Mouse (Mus musculus): ENCODE results near the gene Birc6. TPM values are rescaled to one million over a fixed set of nuclear protein-coding genes. Genes with fewer than 3 reads are reported as not detected.

The Birc6 gene
- 100 to 1,000 TPM; 165 to 186 TPM for total RNA-seq (2023)

DNA sequence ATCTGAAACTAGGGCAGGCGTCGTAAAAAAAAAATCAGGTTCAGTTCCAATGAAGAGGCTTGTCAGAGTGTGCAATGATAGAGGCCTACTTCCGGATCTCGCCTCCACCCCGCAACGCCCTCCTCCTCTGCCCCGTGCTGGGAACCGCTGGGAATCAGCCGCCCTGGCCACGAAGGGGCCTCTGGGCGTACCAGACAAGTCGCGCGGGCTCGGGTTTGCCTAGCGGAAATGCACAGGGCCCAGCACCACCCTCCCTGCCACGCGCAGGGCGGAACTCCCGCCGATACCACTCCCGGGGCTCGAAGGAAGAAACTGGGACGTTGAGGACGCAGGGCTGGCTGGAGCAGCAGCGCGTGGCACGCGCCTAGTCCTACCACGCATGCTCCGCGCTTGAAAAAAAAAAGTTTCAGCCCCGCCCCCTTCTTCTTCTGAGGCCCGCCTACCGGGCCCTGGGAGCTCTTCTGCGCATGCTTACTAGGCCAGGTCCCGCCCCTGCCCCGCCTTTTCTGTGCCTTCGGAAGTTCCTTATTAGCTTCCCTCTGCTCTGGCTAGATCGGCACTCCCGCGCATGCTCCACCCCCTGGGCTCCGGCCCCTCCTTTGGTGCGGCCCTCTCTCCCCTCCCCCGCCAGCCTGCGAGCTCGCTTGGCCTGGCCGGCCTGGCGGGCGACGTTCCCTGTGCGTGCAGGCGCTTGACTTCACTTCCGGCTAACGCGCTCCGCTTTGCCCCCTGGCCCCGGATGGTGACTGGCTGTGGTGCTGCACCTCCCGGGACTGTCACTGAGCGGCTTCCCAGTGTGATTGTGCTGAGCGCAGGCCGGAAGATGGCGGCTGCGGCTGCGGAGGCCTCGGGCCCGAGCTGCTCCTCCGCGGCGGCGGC, at the start of gene Birc6:
Birc6 (plus strand) TSS at position 567 of the 879 bp plus-strand sequence.

DNA sequence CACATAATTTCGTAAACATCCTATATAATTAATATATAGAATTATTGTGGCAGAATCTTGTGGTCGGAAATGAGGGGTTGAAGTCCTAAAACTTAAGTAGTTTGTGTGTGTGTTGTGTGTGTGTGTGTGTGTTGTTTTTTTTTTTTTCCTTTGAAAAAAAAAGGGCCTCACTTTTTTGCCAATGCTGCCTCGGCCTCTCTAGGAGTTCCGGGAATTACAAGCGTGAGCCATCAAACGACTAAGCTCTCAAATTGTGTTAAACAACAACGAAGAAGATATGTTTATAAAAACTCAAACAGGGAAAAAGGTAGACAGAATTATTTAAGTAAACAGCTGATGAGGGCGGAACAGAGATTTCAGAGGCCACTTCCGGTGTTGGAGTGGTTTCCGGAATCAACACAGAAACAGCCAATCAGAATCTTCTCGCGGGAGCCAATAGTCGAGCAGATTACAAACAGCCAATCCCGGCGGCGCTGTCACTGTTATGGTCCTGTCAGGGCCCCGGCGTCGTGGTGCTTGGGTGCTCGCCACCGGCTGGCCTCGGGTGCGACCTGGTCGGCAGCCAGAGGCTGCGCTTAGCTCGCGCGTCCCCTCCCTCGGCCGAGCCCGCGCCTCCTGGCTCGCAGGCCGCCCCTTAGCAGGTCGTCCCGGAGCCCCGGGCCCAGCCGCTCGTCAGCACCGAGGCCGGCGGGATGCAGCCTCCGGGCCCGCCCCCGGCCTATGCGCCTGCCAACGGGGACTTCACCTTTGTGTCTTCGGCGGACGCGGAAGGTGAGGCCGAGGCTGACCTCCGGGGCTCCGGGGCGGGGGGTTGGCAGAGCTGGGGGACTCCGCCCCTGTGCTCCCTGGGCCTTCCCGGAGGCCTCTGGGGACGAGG, 38.8 kb upstream of the Birc6 start, which contains the start of gene Yipf4:
Yipf4 (plus strand) TSS at position 470 of the 877 bp plus-strand sequence.

DNA sequence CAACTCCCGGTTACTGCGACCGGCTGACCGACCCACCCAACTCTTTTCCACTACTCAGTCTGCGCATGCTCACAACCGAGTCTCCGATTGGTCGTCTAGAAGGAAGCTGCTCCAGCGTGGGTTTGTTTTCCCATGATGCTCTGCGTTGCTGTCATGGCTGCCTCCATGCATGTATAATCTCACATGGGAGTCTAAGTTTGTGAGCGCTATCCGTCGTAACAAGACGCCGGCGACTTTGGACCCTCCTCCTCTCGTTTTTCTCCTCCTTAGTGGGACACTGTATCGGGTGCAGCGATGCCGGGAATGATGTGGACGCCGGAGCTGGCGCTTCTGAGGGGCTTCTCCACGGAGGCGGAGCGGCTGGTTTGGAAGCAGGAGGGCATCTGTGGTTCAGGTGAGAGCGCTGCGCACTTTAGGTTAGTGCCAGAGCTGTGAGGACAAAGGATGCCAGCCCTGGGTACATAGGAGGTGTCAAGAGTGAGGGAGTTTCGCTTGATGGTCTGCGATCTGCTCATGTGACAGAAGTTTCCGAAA, 189.6 kb downstream of the Birc6 start, which contains the start of gene Ttc27:
Ttc27 (plus strand) TSS at position 115 of the 534 bp plus-strand sequence.

Other genes with a start within 250 kb of the Birc6 start
- 10 to 100 TPM; 26.5 to 29.7 TPM for gene Memo1, start 232.8 kb upstream of the Birc6 start, total RNA-seq (2023)
- 10 to 100 TPM; 27.2 to 34.9 TPM for gene Dpy30, start 204.4 kb upstream of the Birc6 start, total RNA-seq (2023)
- 10 to 100 TPM; 28.3 to 28.7 TPM for gene Spast, start 189.3 kb upstream of the Birc6 start, total RNA-seq (2023)
- gene Slc30a6, start 132.7 kb upstream of the Birc6 start, total RNA-seq (2023): 10 to 100 TPM; 10.7 to 16.6 TPM
- gene Nlrc4, start 69.2 kb upstream of the Birc6 start, total RNA-seq (2023): 10 to 100 TPM; 17.2 to 19.8 TPM
- 10 to 100 TPM; 35.8 to 65.6 TPM for gene Yipf4, start 38.8 kb upstream of the Birc6 start, total RNA-seq (2023)
- gene Ttc27, start 189.4 kb downstream of the Birc6 start, total RNA-seq (2023): 10 to 100 TPM; 10.8 to 12.1 TPM

Data from monocyte, adult 59 days (primary cell).